Comparison of ENCODE assay signal across 8 mouse cellular contexts in the genomic region with DNA sequence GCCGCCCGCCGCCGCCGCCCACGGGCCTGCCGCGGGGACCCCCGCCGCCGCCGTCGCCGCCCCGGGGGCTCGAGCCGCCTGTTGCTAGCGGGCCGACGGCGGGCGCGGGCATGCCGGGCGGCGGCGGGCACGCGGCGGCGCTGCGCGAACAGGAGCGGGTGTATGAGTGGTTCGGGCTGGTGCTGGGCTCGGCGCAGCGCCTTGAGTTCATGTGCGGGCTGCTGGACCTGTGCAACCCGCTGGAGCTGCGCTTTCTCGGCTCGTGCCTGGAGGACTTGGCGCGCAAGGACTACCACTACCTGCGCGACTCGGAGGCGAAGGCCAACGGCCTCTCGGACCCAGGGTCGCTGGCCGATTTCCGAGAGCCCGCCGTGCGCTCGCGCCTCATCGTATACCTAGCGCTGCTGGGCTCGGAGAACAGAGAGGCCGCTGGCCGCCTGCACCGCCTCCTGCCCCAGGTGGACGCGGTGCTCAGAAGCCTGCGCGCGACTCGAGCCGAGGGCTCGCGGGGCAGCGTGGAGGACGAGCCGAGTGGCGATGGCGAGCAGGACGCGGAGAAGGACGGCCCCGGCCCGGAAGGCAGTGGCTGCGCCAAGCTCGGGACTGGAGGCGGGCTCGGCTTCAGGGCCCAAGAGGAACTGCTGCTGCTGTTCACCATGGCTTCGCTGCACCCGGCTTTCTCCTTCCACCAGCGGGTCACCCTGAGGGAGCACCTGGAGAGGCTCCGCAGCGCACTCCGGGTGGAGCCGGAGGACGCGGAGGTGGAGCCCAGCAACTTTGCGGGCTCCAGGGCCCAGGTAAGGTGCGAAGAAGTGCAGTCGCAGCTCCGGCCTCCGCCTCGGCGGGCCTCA. TPM values are rescaled to one million over a fixed set of nuclear protein-coding genes. Genes with fewer than 3 reads are reported as not detected.
DNase-seq lines count a peak whose midpoint lies in the region; ATAC-seq and TF ChIP-seq lines count a peak whose summit lies in the region.

No protein-coding gene starts in this region.

- H3K36me3 ChIP-seq in intestine, postnatal 0 days (ENCODE audit: control insufficient read depth, insufficient read depth), result no peaks in the 10 kb centered on the region
- H3K36me3 ChIP-seq in limb, embryonic 11.5 days (ENCODE audit: control insufficient read depth, insufficient read depth, low read length), result no peaks in the 10 kb centered on the region
- H3K36me3 ChIP-seq in midbrain, embryonic 12.5 days, result no peaks in the 10 kb centered on the region

- no peak for TF ChIP-seq CTCF in intestine, postnatal 0 days (IDR thresholded peaks at IDR 0.05; ENCODE audit: low read depth)

- H3K4me1 ChIP-seq in intestine, postnatal 0 days (replicated peaks; ENCODE audit: control insufficient read depth, insufficient read depth, low read length), result 0 out of 2 replicates have a peak, but pooled peaks cover 14% of the 10 kb centered on the region
- H3K4me1 ChIP-seq in limb, embryonic 11.5 days (ENCODE audit: control insufficient read depth, insufficient read depth, low read length), result peaks cover 12% of the 10 kb centered on the region
- H3K4me1 ChIP-seq in midbrain, embryonic 12.5 days, result peaks cover 24% of the 10 kb centered on the region

- WGBS in intestine, postnatal 0 days, result under 1% methylated on average over 96 of the region's 104 CpGs
- WGBS in limb, embryonic 11.5 days, result under 1% methylated on average over 90 of the region's 104 CpGs
- under 1% methylated on average over 104 of the region's 104 CpGs for WGBS in midbrain, embryonic 12.5 days

- H3K4me2 ChIP-seq in intestine, postnatal 0 days (replicated peaks; ENCODE audit: low read depth), result peak overlapping the region; percentile 97
- H3K4me2 ChIP-seq in limb, embryonic 11.5 days (ENCODE audit: low read depth, severe bottlenecking), result peak overlapping the region; percentile 99
- peak overlapping the region; percentile 96 for H3K4me2 ChIP-seq in midbrain, embryonic 12.5 days (replicated peaks)

- H3K27ac ChIP-seq in intestine, postnatal 0 days (ENCODE audit: low read depth, low read length), result peak overlapping the region; percentile 98
- H3K27ac ChIP-seq in limb, embryonic 11.5 days (replicated peaks; ENCODE audit: low read depth, low read length), result peak overlapping the region; percentile 60
- peak overlapping the region; percentile 93 for H3K27ac ChIP-seq in midbrain, embryonic 12.5 days (replicated peaks)

- H3K4me3 ChIP-seq in intestine, postnatal 0 days (ENCODE audit: low read depth, low read length), result peak overlapping the region; percentile 85
- peak overlapping the region; percentile 66 for H3K4me3 ChIP-seq in limb, embryonic 11.5 days (ENCODE audit: low read depth, low read length)
- H3K4me3 ChIP-seq in midbrain, embryonic 12.5 days, result peak overlapping the region; percentile 78

- peak; percentile 25 for ATAC-seq in intestine, postnatal 0 days
- peak; percentile 8; the same call in 1 of the 2 replicates for ATAC-seq in limb, embryonic 11.5 days (ENCODE audit: insufficient number of reproducible peaks, low FRiP score, low TSS enrichment, low read depth)
- peak; percentile 21 for ATAC-seq in midbrain, embryonic 12.5 days (ENCODE audit: low FRiP score, low read depth)

- H3K9me3 ChIP-seq in intestine, postnatal 0 days (ENCODE audit: control insufficient read depth), result no peaks in the 10 kb centered on the region
- no peaks in the 10 kb centered on the region for H3K9me3 ChIP-seq in limb, embryonic 11.5 days (ENCODE audit: control insufficient read depth, low read length)
- H3K9me3 ChIP-seq in midbrain, embryonic 12.5 days, result no peaks in the 10 kb centered on the region

- peak; percentile 80 for DNase-seq in 3134 (ENCODE audit: extremely low read depth, insufficient read length, low spot score)
- peak; percentile 82 for DNase-seq in adrenal gland, adult 2 months
- DNase-seq in embryo, embryonic 11 days, result peak; percentile 76
- peak; percentile 54 to 75 for DNase-seq in gastrocnemius, postnatal 4 days (ENCODE audit: low spot score in 2 of 2)
- DNase-seq in limb, embryonic 11.5 days (ENCODE audit: low spot score), result peak; percentile 73
- DNase-seq in spleen, adult 12 weeks (ENCODE audit: low spot score), result peak; percentile 54

- H3K9ac ChIP-seq in intestine, postnatal 0 days (ENCODE audit: low read depth, low read length), result peak overlapping the region; percentile 73
- peak overlapping the region; percentile 57 for H3K9ac ChIP-seq in limb, embryonic 11.5 days (ENCODE audit: low read length)
- H3K9ac ChIP-seq in midbrain, embryonic 12.5 days (replicated peaks), result peak overlapping the region; percentile 85

- H3K27me3 ChIP-seq in intestine, postnatal 0 days (replicated peaks; ENCODE audit: control insufficient read depth, insufficient read depth, low read length), result no peaks in the 10 kb centered on the region
- H3K27me3 ChIP-seq in limb, embryonic 11.5 days (ENCODE audit: control insufficient read depth, insufficient read depth, low read length), result peaks cover 2% of the 10 kb centered on the region; the same call in 1 of the 2 replicates
- no peaks in the 10 kb centered on the region; the same call in 1 of the 2 replicates for H3K27me3 ChIP-seq in midbrain, embryonic 12.5 days

RNA-seq across cellular contexts. Expression of a gene that starts 0.9 kb away (rescaled TPM):
- total RNA-seq in adrenal gland, adult 2 months (2021), result 10 to 100 TPM; 13.3 to 21.2 TPM
- 17.2 and 18.3 TPM in 2 replicates for polyA plus RNA-seq in adrenal gland, adult 2 months (2012; rRNA removed)
- total RNA-seq in gastrocnemius, postnatal 4 days (2021), result 1 to 10 TPM; 7.7 to 8.9 TPM
- 1.5 and 1.6 TPM in 2 replicates for polyA plus RNA-seq in intestine, postnatal 0 days (2015; fragmentation: Nextera tagmentation; extraction: Ambion mirVana)
- polyA plus RNA-seq in limb, embryonic 11.5 days (2014; fragmentation: Nextera tagmentation; extraction: Ambion mirVana), result 1.5 and 1.8 TPM in 2 replicates
- 1.7 and 2.2 TPM in 2 replicates for polyA plus RNA-seq in midbrain, embryonic 12.5 days (2016; fragmentation: Nextera tagmentation; extraction: Ambion mirVana)

Comparison
In these comparisons a context has a peak if more than half of its experiments do, and no peak if none do; other contexts are left out.
1. Peak in every context shown above with its lines: DNase-seq, ATAC-seq, H3K4me3 ChIP-seq and H3K27ac ChIP-seq.